Mouse (Mus musculus): Measurements from ENCODE around the gene Ube2h.

DNA sequence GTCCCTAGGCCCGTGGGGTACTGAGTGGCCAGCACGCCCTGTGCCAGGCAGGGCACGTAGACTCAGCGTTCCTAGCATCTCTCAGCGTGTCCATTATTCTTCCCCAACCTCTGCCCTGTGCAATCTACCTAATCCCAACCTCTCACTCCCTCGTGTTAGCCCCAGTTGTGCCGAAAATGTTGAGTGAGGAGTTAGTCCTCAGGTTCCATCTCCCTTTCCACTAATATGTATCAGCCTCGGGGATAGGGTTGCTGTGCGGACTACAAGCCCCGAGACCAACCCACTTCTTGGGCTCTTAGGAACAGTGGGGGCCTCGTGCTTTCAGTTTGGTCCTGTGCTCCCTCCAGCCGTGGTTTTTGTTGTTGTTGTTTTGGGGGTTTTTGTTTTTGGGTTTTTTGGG lies 127.8 kb downstream of the Ube2h start:
- TF ChIP-seq EP300 (IDR thresholded peaks at IDR 0.05; ENCODE audit: insufficient read depth, low read depth, low read length): no peak
- TF ChIP-seq CTCF (IDR thresholded peaks at IDR 0.05): no peak
- no peak for TF ChIP-seq POLR2A (IDR thresholded peaks at IDR 0.05; ENCODE audit: insufficient read depth, low read depth, low read length)

All from heart, adult 2 months (tissue).